Mouse (Mus musculus) E14TG2a.4 (cell line): Measurements from ENCODE around the gene Plk3.

ENCODE experiments used
- CTCF ChIP-seq: conservative IDR thresholded peaks from 2 replicates; pipeline ENCODE4 v1.5.1; 2014; ENCODE audit warnings: low read length
- POU5F1 ChIP-seq: IDR thresholded peaks from 2 replicates; pipeline ENCODE4 v1.6.1; 2014; ENCODE audit warnings: low read length, borderline replicate concordance

GRCm38 (mm10) chr4:117131890-117132793 is 1.6 kb downstream of the Plk3 start:
- TF ChIP-seq CTCF, result no peak
- no peak for TF ChIP-seq POU5F1
